Mouse (Mus musculus) kidney, postnatal 0 days (tissue): ENCODE data around the gene Mast4. TPM values are rescaled to one million over a fixed set of nuclear protein-coding genes. Genes with fewer than 3 reads are reported as not detected.

Experiments used
- ATAC-seq: fragments of 200-750 bp; cut with Nextera tagmentation; replicated peaks from 2 replicates; pipeline ENCODE4 v1.8.0; 2017; ENCODE audit warnings: low read depth, moderate number of reproducible peaks, moderate TSS enrichment, moderate library complexity; ENCODE audit not compliant: low FRiP score
- DNase-seq: peaks from one replicate; pipeline ENCODE4 v3.0.0-alpha.2; 2016; ENCODE audit warnings: low spot score
- H3K27ac ChIP-seq: fragments of 300-500 bp; sonication (generic); 2 replicates; pipeline ENCODE4 v1.5.1; 2014; ENCODE audit warnings: mild to moderate bottlenecking
- H3K27me3 ChIP-seq: fragments of 300-500 bp; sonication (generic); 2 replicates; pipeline ENCODE4 v1.6.1; 2014; ENCODE audit warnings: low read length, mixed read lengths; ENCODE audit not compliant: insufficient read depth
- H3K36me3 ChIP-seq: fragments of 300-500 bp; sonication (generic); 2 replicates; pipeline ENCODE4 v1.6.1; 2014; ENCODE audit warnings: low read length, mixed read lengths; ENCODE audit not compliant: insufficient read depth
- H3K4me1 ChIP-seq: fragments of 300-500 bp; sonication (generic); replicated peaks from 2 replicates; pipeline ENCODE4 v1.6.1; 2014; ENCODE audit warnings: antibody characterized with exemption, low read length, mixed read lengths; ENCODE audit not compliant: insufficient read depth
- H3K4me2 ChIP-seq: fragments of 300-500 bp; sonication (generic); 2 replicates; pipeline ENCODE4 v1.6.1; 2014; ENCODE audit warnings: mild to moderate bottlenecking, low read length, moderate library complexity, mixed read lengths
- H3K4me3 ChIP-seq: fragments of 300-500 bp; sonication (generic); replicated peaks from 2 replicates; pipeline ENCODE4 v1.5.1; 2014; ENCODE audit warnings: low read depth, low read length
- H3K9ac ChIP-seq: fragments of 300-500 bp; sonication (generic); 2 replicates; pipeline ENCODE4 v1.6.1; 2014; ENCODE audit warnings: low read depth, low read length
- H3K9me3 ChIP-seq: fragments of 300-500 bp; sonication (generic); replicated peaks from 2 replicates; pipeline ENCODE4 v1.6.1; 2016; ENCODE audit warnings: low read length, inconsistent platforms, mixed read lengths
- CTCF ChIP-seq: IDR thresholded peaks from 2 replicates; pipeline ENCODE4 v1.5.1; 2016; ENCODE audit warnings: antibody characterized with exemption, low read depth, mild to moderate bottlenecking, moderate library complexity
- WGBS: fragments of 180-500 bp; shearing (Covaris S2); extraction: QIAGEN DNeasy Blood & Tissue Kit; methylation state at CpG from one replicate; pipeline ENCODE4 v1.1.7; 2014; 5-methylcytosine and 5-hydroxymethylcytosine counted together
- polyA plus RNA-seq: library from polyadenylated mRNA; unstranded; fragments of >200 nt; fragmentation: Nextera tagmentation; extraction: Ambion mirVana; gene quantifications from 2 replicates; pipeline ENCODE4 v1.2.1, GENCODE M21; 2015

Gene Mast4
- polyA plus RNA-seq, 1 experiment from 2014 or later = 10.6 TPM

DNA sequence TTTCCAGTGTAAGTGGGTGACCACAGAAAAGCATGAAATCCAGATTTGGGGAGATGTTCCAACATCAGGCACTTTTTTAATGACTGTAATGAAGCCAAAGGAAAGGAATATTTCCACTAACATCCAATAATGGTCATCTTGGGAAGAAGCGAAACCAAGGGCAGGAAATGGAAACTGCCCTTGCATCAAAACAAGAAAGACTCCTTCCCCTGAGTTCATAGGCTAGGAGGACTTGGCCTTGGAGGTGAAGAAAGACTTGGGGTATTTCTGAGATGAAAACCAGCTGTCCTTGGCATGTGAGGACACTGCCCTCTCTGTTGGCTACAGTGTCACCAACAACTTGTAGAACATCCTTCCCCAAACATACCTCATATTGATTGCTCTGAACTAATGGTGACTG, 646.2 kb downstream of the Mast4 start:
- H3K27ac ChIP-seq = no peak overlapping the region
- no peak overlapping the region for H3K9ac ChIP-seq
- H3K27me3 ChIP-seq = no peaks in the 10 kb centered on the region
- H3K9me3 ChIP-seq = no peaks in the 10 kb centered on the region
- no peaks in the 10 kb centered on the region for H3K4me1 ChIP-seq
- DNase-seq (no peak), ATAC-seq (no peak)
- WGBS = 96% methylated on average over 1 of the region's 1 CpGs
- TF ChIP-seq CTCF = no peak
- H3K4me3 ChIP-seq = no peak overlapping the region
- H3K36me3 ChIP-seq = no peaks in the 10 kb centered on the region
- H3K4me2 ChIP-seq = no peak overlapping the region

- WGBS = 90% methylated on average over 4 of the region's 4 CpGs
- no peaks in the 10 kb centered on the region for H3K27me3 ChIP-seq
- DNase-seq (no peak), ATAC-seq (no peak)
- no peak overlapping the region for H3K27ac ChIP-seq
- no peak overlapping the region for H3K4me2 ChIP-seq
- H3K4me3 ChIP-seq = no peak overlapping the region
- no peak overlapping the region for H3K9ac ChIP-seq
- no peaks in the 10 kb centered on the region for H3K36me3 ChIP-seq
- H3K9me3 ChIP-seq = no peaks in the 10 kb centered on the region
- 0 out of 2 replicates have a peak, but pooled peaks have one; percentile 24 for TF ChIP-seq CTCF
- no peaks in the 10 kb centered on the region for H3K4me1 ChIP-seq
Observed at GRCm38 (mm10) chr13:102684890-102685289, 649.4 kb downstream of the Mast4 start.
